Mouse (Mus musculus) MEL (cell line): Measurements from ENCODE around the gene Cdh24. TPM values are rescaled to one million over a fixed set of nuclear protein-coding genes. Genes with fewer than 3 reads are reported as not detected.
"Not testable (repeated sequence)": the region's sequence is repeated elsewhere in the genome, so short reads cannot be mapped to it uniquely, and the experiment has no call there.

Experiments used
- DNase-seq: peaks from one replicate; pipeline ENCODE4 v3.0.0; 2011; ENCODE audit warnings: low read depth, low spot score
- H3K27ac ChIP-seq: 2 replicates; pipeline ENCODE4 v1.5.1; 2012; ENCODE audit warnings: low read depth, mild to moderate bottlenecking, control low read depth, low read length, moderate library complexity; ENCODE audit not compliant: control insufficient read depth
- H3K27me3 ChIP-seq, 2 experiments: fragments of 150-350 bp in 1 of 2; sonication (generic) in 1 of 2; 2 replicates each; pipeline ENCODE4 v1.6.1; 2012; ENCODE audit warnings: low read length in 2 of 2, mild to moderate bottlenecking in 2 of 2, improper control_type of control experiment in 1 of 2, moderate library complexity in 1 of 2; ENCODE audit not compliant: insufficient read depth in 2 of 2, control insufficient read depth in 1 of 2
- H3K36me3 ChIP-seq, 2 experiments: 2 replicates each; pipeline ENCODE4 v1.6.1; 2012 to 2014; ENCODE audit warnings: low read length in 2 of 2, improper control_type of control experiment in 1 of 2, inconsistent platforms in 1 of 2, mild to moderate bottlenecking in 1 of 2; ENCODE audit not compliant: insufficient read depth in 2 of 2, control insufficient read depth in 1 of 2
- H3K4me1 ChIP-seq, 2 experiments: fragments of 150-350 bp in 1 of 2; sonication (generic) in 1 of 2; 2 replicates each; pipeline ENCODE4 v1.6.1; 2012; ENCODE audit warnings: low read length in 2 of 2, improper control_type of control experiment in 1 of 2, mild to moderate bottlenecking in 1 of 2; ENCODE audit not compliant: insufficient read depth in 2 of 2, control insufficient read depth in 1 of 2
- H3K4me3 ChIP-seq, 2 experiments: fragments of 150-350 bp in 1 of 2; sonication (generic) in 1 of 2; 2 replicates each; pipeline ENCODE4 v1.5.1; 2012; ENCODE audit warnings: low read depth in 2 of 2, low read length in 2 of 2, mild to moderate bottlenecking in 2 of 2, moderate library complexity in 2 of 2, control low read depth in 1 of 2, improper control_type of control experiment in 1 of 2; ENCODE audit not compliant: control insufficient read depth in 1 of 2, insufficient read depth in 1 of 2
- H3K79me2 ChIP-seq: 2 replicates; pipeline ENCODE4 v1.6.1; 2012; ENCODE audit warnings: mild to moderate bottlenecking, low read length, moderate library complexity; ENCODE audit not compliant: control insufficient read depth, poor library complexity, insufficient read depth
- H3K9ac ChIP-seq: 2 replicates; pipeline ENCODE4 v1.6.1; 2012; ENCODE audit warnings: low read depth, mild to moderate bottlenecking, control low read depth, low read length, moderate library complexity; ENCODE audit not compliant: control insufficient read depth, poor library complexity, severe bottlenecking
- H3K9me3 ChIP-seq: fragments of 150-350 bp; sonication (generic); replicated peaks from 2 replicates; pipeline ENCODE4 v1.6.1; 2012; ENCODE audit warnings: mild to moderate bottlenecking, low read length, improper control_type of control experiment, moderate library complexity; ENCODE audit not compliant: insufficient read depth
- CTCF ChIP-seq, 3 experiments: IDR thresholded peaks in 2 of 3; conservative IDR thresholded peaks in 1 of 3; 2 replicates each; pipeline ENCODE4 v1.5.1; 2011 to 2012; ENCODE audit warnings: low read length in 3 of 3, low read depth in 2 of 3, mild to moderate bottlenecking in 2 of 3, improper control_type of control experiment in 1 of 3, inconsistent platforms in 1 of 3, mixed read lengths in 1 of 3, moderate library complexity in 1 of 3; ENCODE audit not compliant: control insufficient read depth in 1 of 3, insufficient read depth in 1 of 3, poor library complexity in 1 of 3, severe bottlenecking in 1 of 3
- ETS1 ChIP-seq: IDR thresholded peaks from 2 replicates; pipeline ENCODE4 v1.6.1; 2012; ENCODE audit warnings: low read depth, mild to moderate bottlenecking, inconsistent platforms, low read length, improper control_type of control experiment, moderate library complexity
- GABPA ChIP-seq: IDR thresholded peaks from 2 replicates; pipeline ENCODE4 v1.6.1; 2012; ENCODE audit warnings: low read depth, mild to moderate bottlenecking, inconsistent platforms, low read length, improper control_type of control experiment, moderate library complexity
- GATA1 ChIP-seq: IDR thresholded peaks from 2 replicates; pipeline ENCODE4 v1.6.1; 2011; ENCODE audit warnings: low read depth, low read length, improper control_type of control experiment
- JUND ChIP-seq: IDR thresholded peaks from 2 replicates; pipeline ENCODE4 v1.6.1; 2011; ENCODE audit warnings: low read depth, mild to moderate bottlenecking, improper control_type of control experiment, low read length
- MAFK ChIP-seq: IDR thresholded peaks from 2 replicates; pipeline ENCODE4 v1.6.1; 2011; ENCODE audit warnings: low read depth, mild to moderate bottlenecking, low read length, improper control_type of control experiment, borderline replicate concordance
- MAZ ChIP-seq: IDR thresholded peaks from 2 replicates; pipeline ENCODE4 v1.6.1; 2012; ENCODE audit warnings: low read depth, mild to moderate bottlenecking, inconsistent platforms, low read length, improper control_type of control experiment
- MEF2A ChIP-seq: IDR thresholded peaks from 2 replicates; pipeline ENCODE4 v1.6.1; 2014; ENCODE audit warnings: low read depth, mild to moderate bottlenecking, inconsistent platforms, low read length, improper control_type of control experiment; ENCODE audit not compliant: poor library complexity, insufficient replicate concordance, severe bottlenecking; ENCODE audit errors: extremely low read depth
- MXI1 ChIP-seq: IDR thresholded peaks from 2 replicates; pipeline ENCODE4 v1.6.1; 2011; ENCODE audit warnings: mild to moderate bottlenecking, low read depth, low read length, improper control_type of control experiment
- MYB ChIP-seq: IDR thresholded peaks from 2 replicates; pipeline ENCODE4 v1.6.1; 2011; ENCODE audit warnings: mild to moderate bottlenecking, low read depth, low read length, improper control_type of control experiment
- POLR2A ChIP-seq, 2 experiments: IDR thresholded peaks; 2 replicates each; pipeline ENCODE4 v1.6.1; 2011 to 2012; ENCODE audit warnings: low read length in 2 of 2, mild to moderate bottlenecking in 2 of 2, control low read depth in 1 of 2, improper control_type of control experiment in 1 of 2, low read depth in 1 of 2, moderate library complexity in 1 of 2; ENCODE audit not compliant: control insufficient read depth in 1 of 2, insufficient read depth in 1 of 2, poor library complexity in 1 of 2
- POLR2AphosphoS2 ChIP-seq: IDR thresholded peaks from 2 replicates; pipeline ENCODE4 v1.6.1; 2011; ENCODE audit warnings: low read length, improper control_type of control experiment
- RAD21 ChIP-seq: IDR thresholded peaks from 2 replicates; pipeline ENCODE4 v1.6.1; 2011; ENCODE audit warnings: mild to moderate bottlenecking, low read depth, low read length, improper control_type of control experiment
- RCOR1 ChIP-seq: IDR thresholded peaks from 2 replicates; pipeline ENCODE4 v1.6.1; 2012; ENCODE audit warnings: low read depth, mild to moderate bottlenecking, inconsistent platforms, low read length, improper control_type of control experiment
- SMC3 ChIP-seq: IDR thresholded peaks from 2 replicates; pipeline ENCODE4 v1.6.1; 2011; ENCODE audit warnings: low read depth, low read length, improper control_type of control experiment
- USF1 ChIP-seq: IDR thresholded peaks from 2 replicates; pipeline ENCODE4 v1.6.1; 2014; ENCODE audit warnings: low read depth, mild to moderate bottlenecking, inconsistent platforms, low read length, improper control_type of control experiment, moderate library complexity
- ZC3H11A ChIP-seq: IDR thresholded peaks from 2 replicates; pipeline ENCODE4 v1.6.1; 2012; ENCODE audit warnings: low read depth, mild to moderate bottlenecking, inconsistent platforms, low read length, improper control_type of control experiment
- polyA plus RNA-seq, 2 experiments: library from polyadenylated mRNA; stranded (reverse) in 1 of 2; unstranded in 1 of 2; fragments of >175 nt in 1 of 2; fragments of >200 nt in 1 of 2; gene quantifications; 2 replicates each; pipeline versions ENCODE4 v1.2.1 to v1.2.4; 2012; ENCODE audit warnings: low replicate concordance in 2 of 2, low read depth in 1 of 2; ENCODE audit not compliant: insufficient read length in 2 of 2, insufficient read depth in 1 of 2, missing spikeins in 1 of 2
- total RNA-seq: library from RNA; depleted of rRNA; stranded (reverse); fragments of 300-350 nt; gene quantifications from 2 replicates; pipeline ENCODE4 v1.2.3, GENCODE M21; 2012

Gene Cdh24
- total and polyA plus RNA-seq, 3 experiments, result 0.89 to 5.8 TPM; not detected in 1

GRCm38 (mm10) chr14:54616226-54616825, 24.8 kb downstream of the Cdh24 start:
- DNase-seq, result no peak
- Histone ChIP-seq H3K9ac (no peak overlapping the region), H3K4me1 (peaks cover 0 to 4% of the 10 kb centered on the region in 2 experiments; a peak in 1 of 4 replicates), H3K27ac (no peak overlapping the region), H3K79me2 (peaks cover 15% of the 10 kb centered on the region), H3K4me3 (no peak overlapping the region), H3K9me3 (no peaks in the 10 kb centered on the region), H3K27me3 (no peaks in the 10 kb centered on the region), H3K36me3 (peaks cover 3 to 8% of the 10 kb centered on the region in 2 experiments; a peak in 3 of 4 replicates)
- TF ChIP-seq GATA1 (no peak), CTCF (IDR thresholded peaks at IDR 0.05 in 2 of 3, conservative IDR thresholded peaks at IDR 0.05 in 1 of 3; ENCODE audit: control insufficient read depth in 1 of 3, insufficient read depth in 1 of 3, low read depth in 2 of 3, low read length in 3 of 3, poor library complexity in 1 of 3, severe bottlenecking in 1 of 3) (no peak), USF1 (no peak), POLR2AphosphoS2 (no peak), POLR2A (IDR thresholded peaks at IDR 0.05; ENCODE audit: control insufficient read depth in 1 of 2, insufficient read depth in 1 of 2, low read depth in 1 of 2, low read length in 2 of 2, poor library complexity in 1 of 2) (no peak), MAZ (no peak), GABPA (no peak), JUND (no peak), SMC3 (no peak), RAD21 (no peak), MEF2A (no peak)

DNA sequence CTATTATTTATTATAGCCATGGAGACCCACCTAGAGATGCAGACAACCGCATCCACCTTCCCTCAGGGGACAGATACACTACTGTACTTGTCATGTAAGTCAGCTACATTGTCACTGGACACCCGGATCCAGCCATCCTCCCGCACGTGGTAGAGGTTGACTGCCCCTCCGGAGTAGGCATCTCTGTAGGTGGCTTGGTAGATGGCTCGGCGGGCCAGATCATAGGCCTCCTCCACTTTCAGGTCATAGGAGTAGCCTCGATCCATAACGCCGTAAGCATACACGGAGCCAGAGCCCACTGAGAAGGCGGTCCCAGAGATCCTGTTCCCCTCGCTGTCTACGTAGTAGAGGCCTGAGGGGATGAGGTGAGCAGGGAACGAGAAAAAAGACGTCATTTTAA, 27.0 kb downstream of the Cdh24 start:
- not testable (repeated sequence) for H3K27ac ChIP-seq, H3K4me3 ChIP-seq, H3K27me3 ChIP-seq, H3K36me3 ChIP-seq, H3K4me1 ChIP-seq, H3K9me3 ChIP-seq, DNase-seq, H3K9ac ChIP-seq
- peaks cover 15% of the 10 kb centered on the region for H3K79me2 ChIP-seq

GRCm38 (mm10) chr14:54610648-54611047, 30.5 kb downstream of the Cdh24 start:
- H3K9me3 ChIP-seq, result no peaks in the 10 kb centered on the region
- no peak overlapping the region for H3K9ac ChIP-seq
- no peak overlapping the region for H3K27ac ChIP-seq
- no peak for TF ChIP-seq USF1
- TF ChIP-seq RCOR1, result no peak
- no peak for TF ChIP-seq ETS1
- no peak for TF ChIP-seq MYB
- no peak for TF ChIP-seq MXI1
- no peak for TF ChIP-seq MAFK
- TF ChIP-seq MAZ, result no peak
- no peak for TF ChIP-seq JUND
- no peak for TF ChIP-seq ZC3H11A
- no peak for TF ChIP-seq SMC3
- peaks cover 0 to 3% of the 10 kb centered on the region in 2 experiments; a peak in 1 of 4 replicates for H3K36me3 ChIP-seq
- H3K27me3 ChIP-seq, result no peaks in the 10 kb centered on the region
- H3K79me2 ChIP-seq, result peaks cover 2% of the 10 kb centered on the region; the same call in 1 of the 2 replicates
- no peak overlapping the region for H3K4me3 ChIP-seq
- DNase-seq, result no peak
- H3K4me1 ChIP-seq, result peaks cover 0 to 5% of the 10 kb centered on the region in 2 experiments; a peak in 2 of 4 replicates
